Mouse (Mus musculus) NIH3T3 (cell line): ENCODE data around the gene Kpna7.
"Not testable (repeated sequence)": the region's sequence is repeated elsewhere in the genome, so short reads cannot be mapped to it uniquely, and the experiment has no call there.

Experiments used
- DNase-seq: peaks from one replicate; pipeline ENCODE4 v3.0.0-alpha.2; 2012; ENCODE audit warnings: low read depth

The Kpna7 gene

DNA sequence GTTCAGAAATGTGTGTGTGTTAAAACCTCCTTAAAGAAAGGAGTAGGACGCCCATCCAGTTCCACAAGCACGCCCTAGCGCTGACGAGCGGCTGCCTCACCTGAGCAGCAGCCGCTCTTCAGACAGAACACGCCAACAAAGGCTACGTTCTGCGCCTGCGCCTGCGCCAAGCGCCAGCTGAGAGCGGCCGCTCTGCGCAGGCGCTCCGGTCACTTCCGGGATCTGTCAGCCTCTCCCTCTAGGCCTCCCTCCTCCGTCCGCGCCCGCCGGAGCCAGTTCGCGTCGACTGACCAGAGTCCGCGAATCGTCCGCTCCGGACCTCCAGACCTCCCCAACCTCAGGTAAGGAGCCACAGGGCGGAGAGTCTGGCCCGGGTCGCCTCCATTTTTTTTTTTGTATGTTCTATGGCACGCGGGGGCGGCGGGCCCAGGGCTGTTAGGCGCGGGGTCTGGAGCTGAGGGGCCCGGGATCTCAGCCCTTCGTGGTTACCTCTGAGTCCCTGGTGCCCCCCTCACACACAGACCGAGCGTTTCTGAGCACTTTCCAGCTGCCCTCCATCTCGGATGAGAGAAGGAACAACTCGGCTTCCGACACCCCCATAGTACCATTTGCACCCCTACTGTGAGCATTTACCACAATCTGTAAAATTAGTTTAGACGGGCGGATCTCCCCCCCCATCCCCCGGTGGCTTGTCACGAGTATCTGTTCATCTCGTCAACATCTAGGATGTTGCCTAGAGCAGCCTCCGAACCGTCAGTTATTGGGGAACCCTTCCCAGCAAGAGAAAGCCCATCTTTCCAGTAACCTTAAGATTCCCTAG, at the start of gene Kpna7, which contains the start of gene Arpc1a:
Gene Kpna7, minus strand, starts transcription at position 399 of the 820 bp plus-strand sequence.
Gene Arpc1a, plus strand, starts transcription at position 199 of the 820 bp plus-strand sequence.
- DNase-seq: peak; percentile 98

DNA sequence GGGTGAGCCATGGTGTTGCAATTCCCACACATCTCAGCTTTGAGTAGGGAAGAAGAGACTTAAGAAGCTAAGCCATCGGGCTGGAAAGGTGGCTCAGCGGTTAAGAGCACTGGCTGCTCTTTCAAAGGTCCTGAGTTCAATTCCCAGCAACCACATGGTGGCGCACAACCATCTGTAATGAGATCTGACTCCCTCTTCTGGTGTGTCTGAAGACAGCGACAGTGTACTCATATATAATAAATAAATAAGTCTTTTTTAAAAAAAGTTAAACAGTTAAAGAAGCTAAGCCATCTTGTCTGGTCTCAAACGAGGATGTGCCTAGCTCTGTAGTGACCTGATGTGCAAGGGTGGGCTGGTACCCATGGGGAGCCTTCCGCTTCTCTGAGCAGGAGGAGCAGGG, 49.4 kb upstream of the Kpna7 start:
- DNase-seq: not testable (repeated sequence)

DNA sequence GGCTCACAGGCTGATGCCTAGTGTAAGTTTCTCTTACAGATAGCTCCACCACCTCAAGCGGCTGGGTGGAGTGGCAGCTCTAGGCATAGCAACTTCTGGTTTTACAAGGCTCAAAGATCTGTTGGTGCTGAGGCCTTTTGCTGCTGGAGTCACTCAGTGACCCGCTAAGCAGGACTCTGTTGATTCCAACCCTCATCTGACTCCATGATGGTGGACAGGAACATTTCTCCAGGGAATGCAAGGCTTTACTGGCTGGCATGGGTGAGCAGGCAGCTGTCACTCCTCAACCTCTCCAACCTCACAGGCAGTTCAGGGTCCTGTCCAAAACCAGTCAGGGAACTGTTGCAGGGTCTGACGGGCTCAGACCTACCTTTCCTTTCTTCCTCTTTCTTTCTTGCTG, 47.2 kb upstream of the Kpna7 start:
- DNase-seq: no peak

DNA sequence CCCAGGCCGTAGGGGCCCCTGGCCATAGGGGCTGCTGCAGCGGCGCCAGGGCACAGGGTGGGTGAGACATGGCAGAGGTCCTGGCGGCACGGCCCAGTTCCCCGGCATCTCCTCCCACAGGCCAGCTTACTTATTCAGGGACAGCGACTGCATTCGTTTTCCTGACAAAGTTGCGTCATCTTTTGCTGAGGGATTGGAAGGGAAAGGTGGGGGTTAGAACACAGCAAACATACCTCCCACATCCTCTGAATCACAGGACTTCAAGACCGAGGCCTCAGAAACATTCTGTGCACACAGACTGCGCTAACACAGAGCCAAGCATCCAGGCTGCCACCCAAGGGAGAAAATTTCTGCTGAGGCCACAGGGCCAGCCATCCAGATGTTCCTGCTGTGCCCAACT, 46.4 kb upstream of the Kpna7 start:
- DNase-seq: peak; percentile 81

DNA sequence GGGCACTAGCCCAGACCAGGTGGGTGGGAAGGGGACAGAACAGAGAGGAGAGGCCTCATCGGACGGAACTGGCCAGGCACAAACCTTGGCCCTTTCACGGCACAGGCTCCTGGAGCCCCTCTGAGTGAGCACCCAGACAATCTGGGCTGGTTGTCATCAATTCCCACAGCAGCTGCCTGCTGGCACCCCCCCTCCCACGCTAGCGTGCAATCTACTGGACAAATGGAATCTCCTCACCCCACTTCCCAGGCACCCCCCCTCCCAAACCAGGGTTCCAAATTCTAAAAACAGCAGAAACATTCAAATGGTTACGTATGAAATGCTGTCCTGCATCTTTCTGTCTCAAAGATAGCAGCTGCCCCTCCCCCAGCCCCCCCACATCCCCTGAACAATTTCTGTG, 45.9 kb upstream of the Kpna7 start:
- DNase-seq: not testable (repeated sequence)

DNA sequence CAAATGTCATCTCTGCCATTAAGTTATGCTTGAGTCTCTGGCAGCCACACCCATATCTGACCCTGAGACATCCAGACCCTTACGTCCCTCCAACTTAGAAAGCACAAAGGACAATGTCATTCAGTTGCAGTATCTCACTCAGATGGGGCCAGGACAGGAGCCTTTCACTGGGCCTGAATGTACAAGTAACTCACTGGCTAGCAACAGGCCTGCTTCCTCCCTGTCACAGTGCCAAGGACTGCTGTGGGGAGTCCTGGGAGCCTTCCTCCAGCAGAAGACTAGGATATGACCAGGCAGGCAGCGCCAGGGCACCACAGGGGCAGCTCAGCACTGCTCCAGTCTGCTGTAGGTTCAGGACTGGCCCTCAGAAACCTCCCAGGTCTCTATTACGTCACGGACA, 45.3 kb upstream of the Kpna7 start:
- peak; percentile 60 for DNase-seq

DNA sequence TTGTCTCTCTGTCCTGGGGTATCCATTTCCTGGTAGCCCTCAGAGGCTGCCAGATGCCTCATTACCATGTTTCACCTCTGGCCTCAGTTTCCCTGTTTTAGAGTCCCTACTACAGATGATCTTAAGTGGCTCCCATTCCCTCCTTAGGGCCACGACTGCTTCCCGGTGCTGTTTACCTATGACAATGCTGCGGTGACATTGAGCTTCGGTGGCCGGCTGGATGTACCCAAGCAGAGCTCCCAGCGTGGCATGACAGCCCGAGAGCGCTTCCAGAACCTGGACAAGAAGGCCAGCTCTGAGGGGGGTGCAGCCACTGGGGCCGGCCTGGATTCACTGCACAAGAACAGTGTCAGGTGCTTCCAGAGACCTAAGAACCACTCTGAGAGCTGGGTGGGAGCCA, 42.8 kb upstream of the Kpna7 start:
- no peak for DNase-seq

DNA sequence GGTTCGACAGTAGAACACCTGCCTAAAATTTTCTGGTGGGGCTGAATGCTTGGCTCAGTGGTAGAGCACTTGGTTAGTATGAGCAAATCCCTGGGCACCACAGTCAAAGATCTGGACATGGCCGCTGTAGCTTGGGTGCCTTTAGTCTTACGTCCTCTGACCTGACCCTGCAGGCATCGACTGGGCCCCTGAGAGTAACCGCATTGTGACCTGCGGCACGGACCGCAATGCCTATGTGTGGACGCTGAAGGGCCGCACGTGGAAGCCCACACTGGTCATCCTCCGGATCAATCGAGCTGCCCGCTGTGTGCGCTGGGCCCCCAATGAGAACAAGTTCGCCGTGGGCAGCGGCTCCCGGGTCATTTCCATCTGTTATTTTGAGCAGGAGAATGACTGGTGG, 39.6 kb upstream of the Kpna7 start:
- DNase-seq: no peak

DNA sequence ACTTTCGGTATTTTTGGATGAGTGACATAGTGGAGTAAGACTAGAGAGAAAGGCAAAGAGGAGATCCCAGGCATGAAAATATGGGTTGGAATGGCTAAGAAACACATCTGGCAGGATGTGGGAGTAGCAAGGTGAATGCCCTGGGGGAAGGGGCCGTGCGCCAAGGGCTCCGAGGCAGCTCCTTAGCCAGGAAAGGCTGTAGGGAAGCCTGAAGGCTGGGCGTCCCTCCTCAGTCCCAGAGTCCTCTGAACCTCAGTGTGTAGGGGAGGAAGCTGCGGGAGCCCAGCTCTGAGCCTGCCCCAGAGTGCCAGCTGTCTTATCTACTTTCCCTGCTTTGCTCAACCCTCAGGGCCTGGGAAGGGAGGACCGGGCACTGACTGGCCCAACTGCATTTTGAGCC, 37.1 kb upstream of the Kpna7 start:
- no peak for DNase-seq

DNA sequence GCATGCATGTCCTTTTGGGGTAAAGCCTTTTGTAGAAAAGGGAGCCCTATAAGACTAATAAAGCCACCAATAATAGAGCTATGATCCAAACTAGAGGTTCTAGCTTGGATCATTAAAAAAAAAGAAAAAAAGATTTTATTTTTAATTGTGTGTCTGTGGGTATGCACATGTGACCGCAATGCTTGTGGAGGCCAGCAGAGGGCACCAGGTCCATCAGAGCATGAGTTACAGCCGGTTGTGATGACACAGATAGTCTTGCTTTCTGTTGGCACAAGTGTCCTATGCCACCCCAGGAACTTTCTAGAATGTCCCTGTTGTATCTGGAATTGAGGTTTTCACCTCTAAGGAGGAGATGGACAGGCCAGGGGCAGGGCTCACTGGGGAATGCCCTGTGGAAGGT, 35.6 kb upstream of the Kpna7 start:
- DNase-seq: peak; percentile 39

DNA sequence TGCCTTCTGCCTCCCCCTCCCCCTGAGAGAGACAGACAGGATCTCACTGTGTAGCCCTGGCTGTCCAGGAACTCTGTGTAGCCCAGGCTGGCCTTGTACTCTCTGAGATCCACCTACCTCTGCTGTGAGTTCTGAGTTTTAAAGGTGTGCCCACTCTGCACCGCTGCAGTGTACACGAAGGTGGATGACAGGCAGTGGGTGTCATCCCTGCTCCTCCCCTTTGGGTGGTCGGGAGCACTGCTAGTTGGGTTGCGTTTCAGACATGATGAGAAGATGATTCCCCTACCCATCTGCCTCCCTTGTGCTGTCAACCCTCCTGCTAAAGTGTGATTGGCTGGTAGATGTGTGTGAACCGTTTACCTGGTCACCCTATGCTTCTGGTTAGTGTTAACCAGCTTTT, 34.6 kb upstream of the Kpna7 start:
- DNase-seq: no peak

DNA sequence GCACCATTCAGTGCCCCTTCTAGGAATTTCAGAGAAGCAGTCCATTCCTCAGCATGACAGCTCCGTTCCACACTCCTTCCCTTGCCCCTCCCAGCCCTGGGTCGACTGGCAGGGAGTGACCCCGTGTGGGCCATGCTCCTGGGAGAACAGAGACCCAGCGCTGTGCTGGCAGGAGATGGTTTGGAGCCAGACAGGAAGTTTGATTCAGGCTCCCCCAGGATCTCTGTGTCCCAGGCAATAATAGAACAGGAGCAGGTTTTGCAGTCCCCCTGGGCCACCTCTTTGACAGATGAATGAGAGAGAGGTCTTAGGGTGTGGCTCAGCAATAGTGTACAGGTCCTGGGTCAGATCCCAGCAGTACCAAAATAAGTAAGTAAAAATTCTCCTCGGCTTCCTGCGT, 34.2 kb upstream of the Kpna7 start:
- no peak for DNase-seq

DNA sequence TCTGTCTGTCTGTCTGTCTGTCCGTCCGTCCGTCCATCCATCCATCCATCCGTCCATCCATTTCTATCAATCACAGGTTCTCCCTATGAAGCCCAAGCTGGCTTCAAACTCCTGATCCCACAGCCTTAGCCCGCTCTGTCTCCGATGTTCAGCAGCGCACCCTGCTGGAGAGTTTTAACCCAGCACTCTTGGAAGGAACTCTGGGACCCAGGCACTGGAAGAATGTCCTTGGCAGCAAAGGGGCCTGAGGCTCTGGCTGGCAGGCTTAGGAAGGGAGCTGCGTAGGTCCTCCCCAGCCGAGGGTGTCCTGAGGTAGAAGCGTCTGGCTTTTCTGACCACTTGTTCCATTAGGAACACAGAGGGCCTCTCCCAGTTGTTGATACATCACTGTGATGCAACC, 33.1 kb upstream of the Kpna7 start:
- DNase-seq: peak; percentile 87

DNA sequence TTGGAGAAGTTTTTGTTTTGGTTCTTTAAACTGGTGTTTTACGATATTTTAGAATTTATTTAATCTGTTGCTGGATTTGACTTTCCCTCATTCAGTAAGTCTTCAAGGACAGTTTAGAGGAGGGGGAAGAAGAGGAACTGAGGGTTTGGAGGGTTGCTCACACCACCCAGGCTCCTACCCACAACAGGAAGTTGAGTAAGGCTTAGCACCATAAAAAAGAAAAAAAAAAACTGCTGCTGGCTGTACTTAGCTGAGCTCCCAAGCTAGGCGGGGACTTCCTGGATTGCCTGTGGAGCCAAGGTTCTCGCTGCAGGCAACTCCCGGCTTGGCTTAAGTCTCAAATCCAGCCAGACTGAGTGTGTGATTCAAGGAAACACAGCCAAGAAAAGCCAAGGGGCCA, 32.5 kb upstream of the Kpna7 start:
- peak; percentile 92 for DNase-seq

DNA sequence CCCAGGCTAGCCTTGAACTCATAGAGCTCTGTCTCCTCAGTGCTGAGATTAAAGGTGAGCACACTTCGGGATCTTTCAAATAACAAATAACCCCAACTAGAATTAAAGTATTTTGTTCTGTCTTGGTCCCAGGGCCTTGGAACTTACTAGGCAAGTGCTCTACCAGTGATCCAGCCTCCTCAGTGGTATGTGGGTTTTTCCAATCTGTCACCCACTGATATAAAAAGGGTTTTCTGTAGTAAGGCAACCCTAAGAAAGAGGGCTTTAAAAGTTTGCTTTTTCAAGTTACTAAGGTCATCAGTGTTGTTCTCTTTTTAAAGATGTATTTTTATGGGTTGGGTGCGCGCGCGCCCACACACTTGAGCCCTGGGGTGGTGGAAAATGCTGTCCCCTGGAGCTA, 31.9 kb upstream of the Kpna7 start:
- DNase-seq: no peak

DNA sequence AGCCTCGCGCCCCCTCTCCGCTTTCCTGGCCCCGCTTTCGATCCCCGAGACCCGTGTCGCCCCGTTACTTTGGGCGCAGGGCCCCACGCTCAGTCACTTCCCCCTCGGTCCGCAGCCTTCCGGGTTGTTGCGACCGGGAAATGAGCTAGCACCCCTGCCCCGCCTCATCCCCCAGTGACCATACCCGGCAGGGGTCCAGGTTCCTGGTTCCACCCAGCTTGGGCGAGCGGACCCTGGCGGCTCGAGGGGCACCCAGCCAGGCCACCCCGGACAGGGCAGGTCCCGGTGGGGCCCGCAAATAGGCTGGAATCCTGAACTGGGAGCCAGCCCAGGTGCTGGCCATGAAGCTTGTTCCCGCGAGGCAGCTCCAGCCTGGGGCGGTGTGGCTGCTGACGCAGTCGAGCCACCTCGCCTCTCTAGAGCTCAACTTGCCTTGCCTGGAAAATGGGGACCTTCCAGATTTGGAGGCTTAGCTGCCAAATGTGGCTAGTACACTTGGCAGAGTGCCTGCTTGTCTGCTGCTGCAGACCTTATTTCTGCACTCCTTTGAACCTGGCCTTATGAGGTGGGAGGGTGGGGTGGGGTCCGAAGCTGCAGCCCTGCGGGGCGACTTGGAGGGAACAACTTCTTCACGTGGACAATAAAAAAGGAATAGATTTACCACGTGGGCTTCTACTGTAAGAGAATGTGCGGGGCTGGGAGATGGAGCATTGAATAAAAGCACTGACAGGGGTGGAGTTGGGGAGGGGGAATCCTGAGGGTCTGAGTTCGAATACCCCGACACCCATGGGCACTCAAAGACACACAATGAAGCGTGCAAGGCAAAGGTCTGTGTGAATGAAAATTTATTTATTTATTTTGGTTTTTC, 31.0 kb upstream of the Kpna7 start:
- peak; percentile 80 for DNase-seq

DNA sequence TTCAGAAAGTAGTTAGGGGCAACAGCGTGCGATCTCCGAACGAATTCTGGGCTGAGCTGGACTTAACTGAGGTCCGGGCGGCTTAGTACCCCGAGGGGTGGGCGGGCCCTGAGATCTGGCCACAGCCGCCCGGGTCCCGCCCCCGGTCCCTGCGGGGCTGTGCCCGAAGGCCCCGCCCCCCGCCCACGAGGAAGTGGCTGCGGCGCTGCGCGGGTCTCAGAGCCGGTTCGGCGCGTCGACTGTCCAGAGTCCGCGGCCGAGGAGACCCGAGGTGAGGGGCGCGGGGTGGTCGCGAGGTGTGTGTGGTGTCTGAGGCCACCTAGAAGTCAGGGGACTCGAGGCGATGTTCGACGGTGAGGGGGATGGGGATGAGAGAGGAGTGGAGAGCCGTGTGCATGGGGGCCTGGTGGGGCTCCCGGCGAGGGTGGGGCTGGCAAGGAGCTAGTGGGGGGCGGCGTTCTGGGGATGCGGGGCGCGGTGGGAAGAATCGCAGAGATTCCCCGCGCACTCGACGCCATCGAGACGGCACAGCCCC, 30.3 kb upstream of the Kpna7 start, which contains the start of gene Arpc1b:
Gene Arpc1b, plus strand, starts transcription at position 145 of the 535 bp plus-strand sequence.
- peak; percentile 91 for DNase-seq

DNA sequence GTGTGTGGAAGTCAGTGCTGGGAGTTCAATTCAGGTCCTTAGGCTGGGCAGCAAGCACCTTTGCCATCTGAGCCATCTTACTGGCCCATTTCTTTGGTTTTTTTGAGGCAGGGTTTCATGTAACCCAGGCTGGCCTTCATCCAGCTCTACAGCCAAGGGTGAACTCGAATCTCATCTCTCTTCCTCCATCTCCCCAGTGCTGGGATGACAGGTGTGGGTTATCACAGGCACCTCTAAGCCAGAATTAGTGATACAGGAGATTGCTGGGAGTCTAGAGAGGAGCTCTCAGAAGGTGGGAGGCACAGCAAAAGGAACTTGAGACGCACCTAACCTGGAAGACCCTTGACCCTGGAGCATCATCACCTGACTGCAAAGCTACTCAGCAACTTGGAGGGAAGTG, 29.6 kb upstream of the Kpna7 start:
- peak; percentile 47 for DNase-seq

DNA sequence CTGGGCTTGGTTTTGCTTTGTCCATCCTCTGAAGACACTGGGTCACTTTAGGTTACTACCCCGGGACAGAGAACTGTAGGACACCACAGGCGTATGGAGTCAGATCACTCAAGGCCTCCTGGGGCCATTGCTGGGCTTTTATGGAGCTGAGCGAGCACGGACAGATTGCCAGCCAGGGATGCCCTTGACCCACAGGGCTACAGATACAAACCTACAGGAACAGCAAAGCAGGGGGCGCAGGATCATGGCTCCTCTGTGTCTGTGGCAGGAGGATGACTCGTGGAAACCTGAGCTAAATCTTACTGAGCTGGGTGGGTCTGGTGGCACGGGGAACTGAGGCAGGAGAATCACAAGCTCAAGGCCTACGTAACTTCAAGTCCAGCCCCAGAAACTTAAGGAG, 28.7 kb upstream of the Kpna7 start:
- no peak for DNase-seq

DNA sequence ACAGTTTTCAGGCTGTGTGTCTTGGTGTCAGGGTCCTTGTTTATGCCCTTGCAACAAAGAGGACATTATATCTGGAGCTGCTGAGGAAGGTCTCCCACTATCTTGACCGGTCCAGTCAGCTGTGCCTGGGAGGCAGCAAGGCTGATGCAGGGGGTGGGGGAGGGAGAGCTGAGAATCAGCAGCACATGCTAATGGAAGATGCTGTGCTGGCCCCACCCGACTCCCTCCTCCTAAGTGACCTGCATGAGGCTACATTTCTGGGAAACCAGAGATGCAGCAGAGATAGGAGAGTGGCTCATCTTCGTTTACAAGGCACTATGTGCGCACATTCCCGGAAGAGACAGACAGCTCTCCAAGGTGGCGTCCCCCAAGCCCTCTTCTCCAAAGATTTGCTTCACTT, 26.6 kb upstream of the Kpna7 start:
- DNase-seq: no peak

DNA sequence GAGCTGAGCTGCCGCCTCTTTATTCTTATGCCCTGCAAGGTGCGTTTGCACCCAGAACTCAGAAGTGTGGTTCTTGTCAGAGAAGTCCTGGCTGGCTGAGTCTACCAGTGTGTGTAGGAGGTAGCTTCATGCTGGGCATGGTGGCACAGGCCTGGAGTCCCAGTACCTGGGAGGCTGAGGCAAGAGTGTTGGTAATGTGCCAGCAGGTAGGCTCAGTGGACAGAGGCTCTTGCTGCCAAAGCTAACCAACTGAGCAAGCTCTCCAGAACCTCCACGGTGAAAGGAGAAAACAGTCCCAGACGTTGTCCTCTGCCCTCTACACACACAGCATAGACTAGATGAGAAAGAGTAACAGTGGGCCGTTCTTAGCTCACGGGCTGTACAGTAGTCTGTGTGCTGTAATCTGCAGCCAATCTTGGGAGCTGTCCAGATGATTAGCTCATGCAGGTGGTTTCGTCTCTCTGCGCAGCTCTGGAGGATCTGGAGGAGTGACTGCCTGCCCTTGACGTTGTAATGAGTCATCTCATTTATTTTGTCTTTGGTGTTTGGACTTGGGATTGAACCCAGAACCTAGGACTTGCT, 22.0 kb upstream of the Kpna7 start:
- DNase-seq: no peak

DNA sequence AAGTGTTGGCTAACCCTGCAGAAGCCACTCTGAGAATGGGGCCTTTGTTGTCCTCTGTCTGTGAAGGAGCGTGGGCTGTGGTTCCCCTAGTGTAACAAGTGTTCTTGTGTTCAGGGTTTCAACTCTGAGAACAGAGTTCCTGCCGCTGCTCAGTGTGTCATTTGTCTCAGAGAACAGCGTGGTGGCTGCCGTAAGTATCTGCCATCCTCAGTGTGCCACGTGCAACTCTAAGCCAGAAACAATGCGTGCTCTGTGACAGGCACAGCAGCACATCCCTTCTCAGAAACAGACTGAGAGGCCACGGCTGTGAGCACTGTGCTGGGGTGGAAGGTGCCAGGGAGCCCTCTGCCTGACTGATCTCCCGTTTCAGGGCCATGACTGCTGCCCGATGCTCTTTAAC, 20.5 kb upstream of the Kpna7 start:
- DNase-seq: no peak
